Mouse (Mus musculus): Measurements from ENCODE around the gene Eef2k. TPM values are rescaled to one million over a fixed set of nuclear protein-coding genes. Genes with fewer than 3 reads are reported as not detected.

Gene Eef2k
- polyA plus RNA-seq (2012), result 96.0 and 102 TPM in 2 replicates

GRCm38 (mm10) chr7:120842345-120843036 lies at the start of gene Eef2k:
TSS of gene Eef2k (plus strand) at chr7:120842831.
- no peak for TF ChIP-seq GATA1 (IDR thresholded peaks at IDR 0.05; ENCODE audit: low read length)

GRCm38 (mm10) chr7:120795544-120795943 lies 47.1 kb upstream of the Eef2k start:
- TF ChIP-seq GATA1 (IDR thresholded peaks at IDR 0.05; ENCODE audit: low read length), result no peak

- TF ChIP-seq GATA1 (IDR thresholded peaks at IDR 0.05; ENCODE audit: low read length), result no peak
Observed at GRCm38 (mm10) chr7:120796369-120796768, 46.3 kb upstream of the Eef2k start.

- no peak for TF ChIP-seq GATA1 (IDR thresholded peaks at IDR 0.05; ENCODE audit: low read length)
Observed at GRCm38 (mm10) chr7:120803268-120803667, 39.4 kb upstream of the Eef2k start.

GRCm38 (mm10) chr7:120809705-120810104 lies 32.9 kb upstream of the Eef2k start:
- TF ChIP-seq GATA1 (IDR thresholded peaks at IDR 0.05; ENCODE audit: low read length), result no peak

GRCm38 (mm10) chr7:120811834-120812415 lies 30.7 kb upstream of the Eef2k start, which contains the start of gene Gm5737:
TSS of gene Gm5737 (plus strand) at chr7:120812365.
- TF ChIP-seq GATA1 (IDR thresholded peaks at IDR 0.05; ENCODE audit: low read length), result no peak

GRCm38 (mm10) chr7:120817552-120817951 lies 25.1 kb upstream of the Eef2k start:
- no peak for TF ChIP-seq GATA1 (IDR thresholded peaks at IDR 0.05; ENCODE audit: low read length)

GRCm38 (mm10) chr7:120819386-120819785 lies 23.2 kb upstream of the Eef2k start:
- TF ChIP-seq GATA1 (IDR thresholded peaks at IDR 0.05; ENCODE audit: low read length), result no peak

GRCm38 (mm10) chr7:120823248-120823647 lies 19.4 kb upstream of the Eef2k start:
- no peak for TF ChIP-seq GATA1 (IDR thresholded peaks at IDR 0.05; ENCODE audit: low read length)

GRCm38 (mm10) chr7:120825097-120825496 lies 17.5 kb upstream of the Eef2k start:
- TF ChIP-seq GATA1 (IDR thresholded peaks at IDR 0.05; ENCODE audit: low read length), result no peak

GRCm38 (mm10) chr7:120826408-120826807 lies 16.2 kb upstream of the Eef2k start:
- no peak for TF ChIP-seq GATA1 (IDR thresholded peaks at IDR 0.05; ENCODE audit: low read length)

- no peak for TF ChIP-seq GATA1 (IDR thresholded peaks at IDR 0.05; ENCODE audit: low read length)
Observed at GRCm38 (mm10) chr7:120830431-120831381, 11.9 kb upstream of the Eef2k start.

- no peak for TF ChIP-seq GATA1 (IDR thresholded peaks at IDR 0.05; ENCODE audit: low read length)
Observed at GRCm38 (mm10) chr7:120834426-120834825, 8.2 kb upstream of the Eef2k start.

GRCm38 (mm10) chr7:120834863-120835372 lies 7.7 kb upstream of the Eef2k start:
- no peak for TF ChIP-seq GATA1 (IDR thresholded peaks at IDR 0.05; ENCODE audit: low read length)

GRCm38 (mm10) chr7:120835449-120836359 lies 6.9 kb upstream of the Eef2k start:
- no peak for TF ChIP-seq GATA1 (IDR thresholded peaks at IDR 0.05; ENCODE audit: low read length)

Measured in G1E-ER4 (cell line).